Mouse (Mus musculus): Measurements from ENCODE around the gene Olfr996. TPM values are rescaled to one million over a fixed set of nuclear protein-coding genes. Genes with fewer than 3 reads are reported as not detected.
"Not testable (repeated sequence)": the region's sequence is repeated elsewhere in the genome, so short reads cannot be mapped to it uniquely, and the experiment has no call there.

The Olfr996 gene
- not detected in 2 replicates for polyA plus RNA-seq (2012; ENCODE audit: insufficient read depth, low replicate concordance)

DNA sequence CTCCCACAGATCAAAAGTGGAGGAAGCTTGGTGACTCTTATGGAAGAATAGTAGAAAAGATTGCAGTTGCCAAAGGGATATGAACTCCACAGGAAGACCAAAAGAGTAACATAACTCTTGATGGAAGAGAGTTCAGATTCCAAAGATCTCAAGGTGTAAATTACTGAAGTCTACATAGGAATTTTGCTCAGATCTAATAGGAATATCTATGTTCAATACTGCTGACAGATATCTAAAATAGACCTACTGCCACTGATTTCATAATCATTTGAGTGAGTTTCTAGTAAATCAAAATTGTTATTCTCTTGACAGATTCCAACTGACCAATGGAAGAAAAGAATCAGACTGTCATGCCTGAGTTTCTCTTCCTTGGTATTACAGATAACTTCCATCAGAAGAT, at the start of gene Olfr996:
Gene Olfr996, plus strand, starts transcription at position 301 of the 400 bp plus-strand sequence.
- no peaks in the 10 kb centered on the region for H3K4me1 ChIP-seq
- TF ChIP-seq GATA1 (IDR thresholded peaks at IDR 0.05; ENCODE audit: borderline replicate concordance, low read length) (no peak), FLI1 (IDR thresholded peaks at IDR 0.05; ENCODE audit: low read length) (no peak)
- no peaks in the 10 kb centered on the region for H3K36me3 ChIP-seq (replicated peaks; ENCODE audit: low read length)
- H3K4me3 ChIP-seq (replicated peaks), result no peak within 1 kb of the TSS
- no peaks in the 10 kb centered on the region for H3K27me3 ChIP-seq (replicated peaks)
- H3K9me3 ChIP-seq, result no peaks in the 10 kb centered on the region

DNA sequence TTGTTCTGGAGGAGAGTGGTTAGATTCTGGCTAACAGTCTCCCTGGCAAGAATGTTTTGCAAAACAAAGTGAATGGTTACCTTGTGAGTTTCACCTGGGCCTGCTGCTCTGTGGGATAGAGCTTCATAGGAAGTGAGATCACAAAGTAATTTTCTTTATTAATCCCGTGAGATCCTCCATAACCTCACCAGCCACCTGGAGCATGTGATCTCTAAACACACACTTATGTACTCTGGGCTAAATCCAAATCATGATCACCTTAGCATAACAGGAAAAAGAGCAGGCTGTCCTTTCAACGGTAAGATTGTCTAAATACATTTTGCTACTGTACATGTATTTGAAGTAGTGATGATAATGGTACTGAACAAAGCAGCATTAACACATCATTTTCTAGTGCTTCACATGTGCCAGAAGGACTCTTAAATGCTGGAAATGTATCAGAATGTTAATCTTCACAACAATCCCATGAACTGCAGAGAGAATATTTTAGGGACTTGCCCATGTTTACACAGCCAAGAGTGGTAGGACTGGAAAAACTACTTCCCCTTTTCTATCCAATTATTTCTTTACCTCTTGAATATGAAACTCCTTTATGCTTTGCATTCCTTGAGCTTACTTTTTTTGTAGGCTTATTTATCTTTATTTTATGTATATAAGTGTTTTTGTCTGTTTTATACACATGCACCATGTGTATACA, 46.8 kb upstream of the Olfr996 start:
- Histone ChIP-seq H3K27me3 (replicated peaks) (no peaks in the 10 kb centered on the region), H3K4me3 (replicated peaks) (no peak overlapping the region), H3K4me1 (no peaks in the 10 kb centered on the region), H3K9me3 (no peaks in the 10 kb centered on the region), H3K36me3 (replicated peaks; ENCODE audit: low read length) (no peaks in the 10 kb centered on the region)
- TF ChIP-seq FLI1 (IDR thresholded peaks at IDR 0.05; ENCODE audit: low read length) (no peak), GATA1 (IDR thresholded peaks at IDR 0.05; ENCODE audit: borderline replicate concordance, low read length) (no peak)

DNA sequence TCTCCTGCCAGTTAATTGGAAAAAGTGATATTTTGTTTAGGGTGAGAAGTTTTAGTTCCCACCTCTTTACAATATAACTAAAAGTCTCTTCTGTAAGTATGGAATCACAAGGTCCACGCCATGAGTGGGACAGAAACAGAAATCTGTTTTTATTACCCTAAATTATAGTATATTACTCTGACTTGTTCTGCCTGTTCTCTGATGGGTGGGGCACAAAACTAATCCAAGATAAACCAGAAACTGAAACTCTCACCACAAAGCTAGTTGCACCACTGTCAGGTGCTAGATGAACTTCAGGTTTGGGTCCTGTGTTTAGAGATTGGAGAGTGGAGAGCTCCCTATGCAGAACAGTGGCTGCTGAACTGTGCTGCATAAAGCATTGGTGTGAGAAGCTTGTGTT, 45.1 kb upstream of the Olfr996 start:
- no peaks in the 10 kb centered on the region for H3K4me1 ChIP-seq
- H3K4me3 ChIP-seq (replicated peaks), result no peak overlapping the region
- TF ChIP-seq GATA1 (IDR thresholded peaks at IDR 0.05; ENCODE audit: borderline replicate concordance, low read length) (no peak), FLI1 (IDR thresholded peaks at IDR 0.05; ENCODE audit: low read length) (no peak)
- no peaks in the 10 kb centered on the region for H3K36me3 ChIP-seq (replicated peaks; ENCODE audit: low read length)
- H3K27me3 ChIP-seq (replicated peaks), result no peaks in the 10 kb centered on the region
- H3K9me3 ChIP-seq, result no peaks in the 10 kb centered on the region

DNA sequence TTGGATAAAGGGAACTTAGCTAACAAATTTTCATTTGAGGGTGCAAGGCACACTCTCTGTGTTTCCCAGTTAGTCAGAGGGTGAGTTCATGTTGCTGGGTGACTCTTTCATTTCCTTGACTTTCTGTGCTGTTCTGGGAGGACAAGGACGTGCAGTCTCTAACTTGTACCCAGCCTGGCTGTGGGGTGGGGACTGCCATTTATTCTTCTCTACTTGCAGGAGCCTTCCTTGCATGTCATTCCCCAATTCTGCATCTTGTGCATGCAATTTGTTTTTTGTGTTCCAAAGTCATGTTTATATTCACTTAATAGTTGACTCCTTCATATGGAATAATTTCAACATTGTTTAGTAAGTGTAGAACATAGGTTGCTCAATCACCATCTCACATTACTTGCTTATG, 24.2 kb upstream of the Olfr996 start:
- Histone ChIP-seq H3K9me3 (no peaks in the 10 kb centered on the region), H3K4me1 (no peaks in the 10 kb centered on the region), H3K36me3 (replicated peaks; ENCODE audit: low read length) (no peaks in the 10 kb centered on the region), H3K4me3 (replicated peaks) (no peak overlapping the region), H3K27me3 (replicated peaks) (no peaks in the 10 kb centered on the region)
- no peak for TF ChIP-seq GATA1 (IDR thresholded peaks at IDR 0.05; ENCODE audit: borderline replicate concordance, low read length)
- TF ChIP-seq FLI1 (IDR thresholded peaks at IDR 0.05; ENCODE audit: low read length), result no peak

DNA sequence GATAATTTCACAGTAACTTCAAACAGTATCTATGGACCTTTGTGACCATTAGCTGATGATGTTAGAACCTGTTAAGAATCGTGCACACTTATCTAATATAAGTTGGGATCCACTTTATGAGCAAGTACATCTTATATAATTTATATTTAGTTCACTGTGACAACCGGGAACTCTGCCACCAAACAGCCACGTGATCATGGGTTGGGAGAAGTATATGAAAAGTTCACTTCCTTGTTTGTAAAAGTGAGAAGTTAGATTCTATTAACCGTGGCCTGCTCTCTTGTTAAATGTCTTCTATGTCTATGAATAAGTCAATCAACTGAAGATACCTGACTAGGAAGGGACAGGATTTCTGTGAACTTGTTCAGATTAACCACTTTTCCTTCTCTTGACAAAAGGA, 18.8 kb upstream of the Olfr996 start:
- H3K27me3 ChIP-seq (replicated peaks), result no peaks in the 10 kb centered on the region
- TF ChIP-seq GATA1 (IDR thresholded peaks at IDR 0.05; ENCODE audit: borderline replicate concordance, low read length) (no peak), FLI1 (IDR thresholded peaks at IDR 0.05; ENCODE audit: low read length) (no peak)
- no peaks in the 10 kb centered on the region for H3K4me1 ChIP-seq
- H3K9me3 ChIP-seq, result no peaks in the 10 kb centered on the region
- H3K36me3 ChIP-seq (replicated peaks; ENCODE audit: low read length), result no peaks in the 10 kb centered on the region
- H3K4me3 ChIP-seq (replicated peaks), result no peak overlapping the region

DNA sequence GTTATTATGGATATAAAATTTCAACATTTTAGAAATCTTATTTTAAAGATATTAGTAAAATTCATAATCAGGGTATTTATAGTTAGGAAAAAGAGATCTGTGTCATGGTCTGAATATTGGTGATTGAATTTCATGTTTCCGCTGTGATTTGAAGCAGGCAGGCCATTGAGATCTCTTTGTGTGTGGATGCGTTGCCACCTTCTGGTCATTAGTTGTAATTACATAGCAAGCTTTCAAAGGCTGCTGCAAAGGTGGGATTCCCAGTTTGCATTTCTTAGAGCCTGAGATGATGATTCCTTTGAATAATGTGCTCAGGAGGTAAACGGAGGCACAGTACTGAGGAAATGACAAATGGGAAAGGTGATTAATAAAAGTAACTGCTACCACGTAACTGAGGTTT, 17.8 kb upstream of the Olfr996 start:
- H3K4me1 ChIP-seq, result no peaks in the 10 kb centered on the region
- TF ChIP-seq FLI1 (IDR thresholded peaks at IDR 0.05; ENCODE audit: low read length), result no peak
- TF ChIP-seq GATA1 (IDR thresholded peaks at IDR 0.05; ENCODE audit: borderline replicate concordance, low read length), result no peak
- H3K4me3 ChIP-seq (replicated peaks), result no peak overlapping the region
- H3K9me3 ChIP-seq, result no peaks in the 10 kb centered on the region
- H3K36me3 ChIP-seq (replicated peaks; ENCODE audit: low read length), result no peaks in the 10 kb centered on the region
- H3K27me3 ChIP-seq (replicated peaks), result no peaks in the 10 kb centered on the region

DNA sequence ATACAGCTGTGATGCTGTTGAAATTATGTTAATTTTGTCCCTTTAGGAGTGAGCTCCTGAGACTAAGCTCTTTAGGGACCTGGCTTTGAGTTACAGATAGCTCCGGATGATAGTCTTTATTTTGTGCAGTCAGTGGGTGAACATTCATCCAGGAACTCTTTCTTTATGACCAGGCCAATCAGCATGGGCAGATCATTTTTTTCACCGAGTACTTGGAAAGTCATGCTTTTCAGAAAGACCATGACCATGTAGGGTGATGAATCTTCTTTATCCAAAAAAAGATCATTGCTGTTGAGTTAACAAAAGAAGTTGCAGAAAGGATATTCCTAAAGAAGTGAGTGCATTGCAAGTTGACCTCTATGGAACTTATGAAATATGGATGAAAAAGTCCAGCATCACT, 9.6 kb downstream of the Olfr996 start, which contains the start of gene Olfr998:
Gene Olfr998, plus strand, starts transcription at position 301 of the 400 bp plus-strand sequence.
- H3K4me3 ChIP-seq (replicated peaks); H3K9me3 ChIP-seq; H3K4me1 ChIP-seq; H3K36me3 ChIP-seq (replicated peaks; ENCODE audit: low read length); H3K27me3 ChIP-seq (replicated peaks): not testable (repeated sequence)

DNA sequence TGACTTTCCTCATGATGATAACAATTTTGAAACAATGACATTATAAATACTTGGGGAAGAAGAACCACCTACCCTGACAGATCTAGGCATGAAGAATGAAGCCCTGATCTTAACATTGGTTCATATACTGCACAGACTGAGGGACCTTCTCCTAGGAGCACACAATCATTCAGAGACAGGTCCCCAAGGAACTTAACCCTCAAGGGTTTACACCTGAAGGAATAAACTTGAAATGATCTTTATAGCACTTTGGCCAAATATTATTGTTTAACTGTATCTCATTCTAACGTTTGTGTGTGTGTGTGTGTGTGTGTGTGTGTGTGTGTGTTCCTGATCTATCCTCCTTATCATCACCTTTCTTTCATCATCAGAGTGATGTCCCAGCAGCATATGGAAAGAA, 32.8 kb downstream of the Olfr996 start, which contains the start of gene Olfr1000:
Gene Olfr1000, minus strand, starts transcription at position 101 of the 400 bp plus-strand sequence.
- Histone ChIP-seq H3K4me1 (no peaks in the 10 kb centered on the region), H3K36me3 (replicated peaks; ENCODE audit: low read length) (no peaks in the 10 kb centered on the region), H3K4me3 (replicated peaks) (no peak within 1 kb of the TSS), H3K9me3 (no peaks in the 10 kb centered on the region), H3K27me3 (replicated peaks) (no peaks in the 10 kb centered on the region)
- TF ChIP-seq GATA1 (IDR thresholded peaks at IDR 0.05; ENCODE audit: borderline replicate concordance, low read length) (no peak), FLI1 (IDR thresholded peaks at IDR 0.05; ENCODE audit: low read length) (no peak)

Other genes starting within 250 kb of the Olfr996 start
- gene Olfr987, start 239.9 kb upstream of the Olfr996 start, polyA plus RNA-seq (2012; ENCODE audit: insufficient read depth, low replicate concordance), result not detected in 2 replicates
- gene Olfr988, start 216.0 kb upstream of the Olfr996 start, polyA plus RNA-seq (2012; ENCODE audit: insufficient read depth, low replicate concordance), result not detected in 2 replicates
- gene Olfr992, start 169.7 kb upstream of the Olfr996 start, polyA plus RNA-seq (2012; ENCODE audit: insufficient read depth, low replicate concordance), result not detected in 2 replicates
- not detected in 2 replicates for gene Olfr993, start 164.3 kb upstream of the Olfr996 start, polyA plus RNA-seq (2012; ENCODE audit: insufficient read depth, low replicate concordance)
- not detected in 2 replicates for gene Olfr994, start 142.8 kb upstream of the Olfr996 start, polyA plus RNA-seq (2012; ENCODE audit: insufficient read depth, low replicate concordance)
- gene Olfr995, start 135.6 kb upstream of the Olfr996 start, polyA plus RNA-seq (2012; ENCODE audit: insufficient read depth, low replicate concordance), result not detected in 2 replicates
- not detected in 2 replicates for gene 4833423E24Rik, start 60.2 kb upstream of the Olfr996 start, polyA plus RNA-seq (2012; ENCODE audit: insufficient read depth, low replicate concordance)
- gene Olfr998, start 9.7 kb downstream of the Olfr996 start, polyA plus RNA-seq (2012; ENCODE audit: insufficient read depth, low replicate concordance), result 3.0 TPM in 1 of 2 replicates, not detected in the other
- gene Olfr1000, start 32.7 kb downstream of the Olfr996 start, polyA plus RNA-seq (2012; ENCODE audit: insufficient read depth, low replicate concordance), result not detected in 2 replicates
- gene Olfr1002, start 71.5 kb downstream of the Olfr996 start, polyA plus RNA-seq (2012; ENCODE audit: insufficient read depth, low replicate concordance), result not detected in 2 replicates
- not detected in 2 replicates for gene Olfr154, start 85.2 kb downstream of the Olfr996 start, polyA plus RNA-seq (2012; ENCODE audit: insufficient read depth, low replicate concordance)
- not detected in 2 replicates for gene Olfr1006, start 99.6 kb downstream of the Olfr996 start, polyA plus RNA-seq (2012; ENCODE audit: insufficient read depth, low replicate concordance)
- not detected in 2 replicates for gene Olfr1008, start 110.2 kb downstream of the Olfr996 start, polyA plus RNA-seq (2012; ENCODE audit: insufficient read depth, low replicate concordance)
- not detected in 2 replicates for gene Olfr1009, start 136.2 kb downstream of the Olfr996 start, polyA plus RNA-seq (2012; ENCODE audit: insufficient read depth, low replicate concordance)
- not detected in 2 replicates for gene Olfr1012, start 183.6 kb downstream of the Olfr996 start, polyA plus RNA-seq (2012; ENCODE audit: insufficient read depth, low replicate concordance)
- gene Olfr1013, start 187.9 kb downstream of the Olfr996 start, polyA plus RNA-seq (2012; ENCODE audit: insufficient read depth, low replicate concordance), result 0.03 TPM in 1 of 2 replicates, not detected in the other
- not detected in 2 replicates for gene Olfr1014, start 193.5 kb downstream of the Olfr996 start, polyA plus RNA-seq (2012; ENCODE audit: insufficient read depth, low replicate concordance)
- gene Olfr1015, start 202.8 kb downstream of the Olfr996 start, polyA plus RNA-seq (2012; ENCODE audit: insufficient read depth, low replicate concordance), result not detected in 2 replicates
- not detected in 2 replicates for gene Olfr1016, start 223.3 kb downstream of the Olfr996 start, polyA plus RNA-seq (2012; ENCODE audit: insufficient read depth, low replicate concordance)
- not detected in 2 replicates for gene Olfr1018, start 239.3 kb downstream of the Olfr996 start, polyA plus RNA-seq (2012; ENCODE audit: insufficient read depth, low replicate concordance)